Mouse (Mus musculus) layer of hippocampus, adult 8-10 months (tissue): ENCODE data around the gene 4931409K22Rik. TPM values are rescaled to one million over a fixed set of nuclear protein-coding genes. Genes with fewer than 3 reads are reported as not detected.

Experiments
- DNase-seq, 2 experiments: peaks; one replicate each; pipeline ENCODE4 v3.0.0; 2022; ENCODE audit warnings: low spot score in 2 of 2
- total RNA-seq, 4 experiments: library from RNA; stranded (reverse); gene quantifications; 2 replicates each; pipeline ENCODE4 v1.2.4; 2022

4931409K22Rik gene
- total RNA-seq, 4 experiments from 2014 or later: 0.36 TPM; not detected in 3

- DNase-seq: no peak
Observed at GRCm38 (mm10) chr5:24541144-24541569, 15.5 kb downstream of the 4931409K22Rik start.

- no peak for DNase-seq
Observed at GRCm38 (mm10) chr5:24540387-24541143, 16.0 kb downstream of the 4931409K22Rik start, which contains the start of gene Asb10. Asb10 (minus strand) TSS chr5:24540978.

GRCm38 (mm10) chr5:24539571-24540296, 16.9 kb downstream of the 4931409K22Rik start:
- DNase-seq: no peak

- DNase-seq: no peak
Observed at GRCm38 (mm10) chr5:24537618-24538017, 19.0 kb downstream of the 4931409K22Rik start.

GRCm38 (mm10) chr5:24536511-24536910, 20.1 kb downstream of the 4931409K22Rik start:
- no peak for DNase-seq

GRCm38 (mm10) chr5:24535731-24536130, 20.9 kb downstream of the 4931409K22Rik start:
- DNase-seq: no peak

- DNase-seq: no peak
Observed at GRCm38 (mm10) chr5:24534292-24534691, 22.3 kb downstream of the 4931409K22Rik start.

- DNase-seq: no peak
Observed at GRCm38 (mm10) chr5:24533391-24533790, 23.2 kb downstream of the 4931409K22Rik start.

- DNase-seq: peak; percentile 79 to 92
Observed at GRCm38 (mm10) chr5:24530042-24530689, 26.4 kb downstream of the 4931409K22Rik start.

GRCm38 (mm10) chr5:24527780-24528179, 28.8 kb downstream of the 4931409K22Rik start:
- no peak for DNase-seq

- no peak for DNase-seq
Observed at GRCm38 (mm10) chr5:24526889-24527230, 29.7 kb downstream of the 4931409K22Rik start, which contains the start of gene Gbx1. Gbx1 (minus strand) TSS chr5:24527202.

- DNase-seq: no peak
Observed at GRCm38 (mm10) chr5:24526190-24526888, 30.3 kb downstream of the 4931409K22Rik start.

GRCm38 (mm10) chr5:24525360-24526189, 31.0 kb downstream of the 4931409K22Rik start:
- no peak for DNase-seq

GRCm38 (mm10) chr5:24524522-24524921, 32.1 kb downstream of the 4931409K22Rik start:
- DNase-seq: no peak

GRCm38 (mm10) chr5:24523806-24524205, 32.8 kb downstream of the 4931409K22Rik start:
- DNase-seq: no peak

GRCm38 (mm10) chr5:24521366-24521765, 35.2 kb downstream of the 4931409K22Rik start:
- no peak for DNase-seq

GRCm38 (mm10) chr5:24512271-24512670, 44.3 kb downstream of the 4931409K22Rik start:
- DNase-seq: no peak

GRCm38 (mm10) chr5:24510635-24511034, 46.0 kb downstream of the 4931409K22Rik start:
- no peak for DNase-seq

- DNase-seq: no peak
Observed at GRCm38 (mm10) chr5:24508406-24508805, 48.2 kb downstream of the 4931409K22Rik start.

GRCm38 (mm10) chr5:24505513-24505912, 51.1 kb downstream of the 4931409K22Rik start:
- DNase-seq: no peak
